ENCODE assay signal across 29 mouse cellular contexts in the genomic region with DNA sequence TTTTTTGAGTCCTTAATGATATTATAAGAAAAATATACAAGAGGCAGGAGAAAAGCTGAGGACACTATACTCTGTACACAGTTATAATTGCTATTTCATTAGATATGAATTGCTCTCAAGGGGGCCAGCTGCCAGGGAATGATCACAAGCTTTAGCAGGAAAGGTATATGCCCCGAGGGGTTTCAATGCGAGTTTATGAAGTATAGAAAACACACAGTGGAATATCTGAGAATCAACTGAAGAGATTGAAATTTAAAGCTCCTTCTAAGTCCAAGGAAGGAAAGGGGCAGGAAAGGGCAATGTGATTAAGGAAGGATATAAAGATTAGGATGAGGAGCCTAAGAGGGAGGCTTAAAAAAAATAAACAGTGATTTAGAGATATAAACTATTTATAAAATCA.
DNase-seq lines count a peak whose midpoint lies in the region; ATAC-seq lines count a peak whose summit lies in the region.
"Had no signal": no experiment of that assay in that cellular context is flagged by ENCODE, and none has a peak within 500 bp of the region (broad histone marks: within the 10 kb centered on the region; RNA-seq: fewer than 3 reads in every experiment).

No protein-coding gene starts in this region.

- WGBS in midbrain, embryonic 11.5 days, result 44% methylated on average over 2 of the region's 2 CpGs
- 50% methylated on average over 2 of the region's 2 CpGs for WGBS in midbrain, embryonic 10.5 days
- 57% methylated on average over 2 of the region's 2 CpGs for WGBS in neural tube, embryonic 12.5 days
- 48% methylated on average over 2 of the region's 2 CpGs for WGBS in neural tube, embryonic 15.5 days

- H3K9me3 ChIP-seq in midbrain, embryonic 11.5 days (ENCODE audit: control insufficient read depth, low read length), result no peaks in the 10 kb centered on the region
- no peaks in the 10 kb centered on the region for H3K9me3 ChIP-seq in midbrain, embryonic 10.5 days (replicated peaks)
- H3K9me3 ChIP-seq in neural tube, embryonic 12.5 days, result no peaks in the 10 kb centered on the region
- no peaks in the 10 kb centered on the region for H3K9me3 ChIP-seq in neural tube, embryonic 15.5 days (replicated peaks)
- H3K9me3 ChIP-seq: embryonic facial prominence, embryonic 12.5 days; embryonic facial prominence, embryonic 15.5 days; forebrain, embryonic 10.5 days; forebrain, embryonic 12.5 days; G1E had no signal

- intact Hi-C loops in heart, postnatal 36 days (cut with DNase I), result no loop called here

- H3K4me2 ChIP-seq in midbrain, embryonic 11.5 days, result no peak overlapping the region
- H3K4me2 ChIP-seq in neural tube, embryonic 12.5 days (replicated peaks), result no peak overlapping the region
- no peak overlapping the region for H3K4me2 ChIP-seq in neural tube, embryonic 15.5 days
- H3K4me2 ChIP-seq: embryonic facial prominence, embryonic 15.5 days; forebrain, embryonic 12.5 days had no signal

- peak; percentile 21 for DNase-seq in embryo, embryonic 11 days
- no peak for DNase-seq in embryo, embryonic 10.5 days (ENCODE audit: low spot score)
- peak; percentile 35 for DNase-seq in heart, adult 11 months
- no peak for DNase-seq in heart, postnatal 36 days
- DNase-seq in midbrain, embryonic 11.5 days (ENCODE audit: low spot score, missing footprints), result peak; percentile 59
- no peak for DNase-seq in midbrain, embryonic 10.5 days (ENCODE audit: low spot score)
- DNase-seq: adrenal gland, adult 8-10 months; adrenal gland, postnatal 14 days; adrenal gland, postnatal 36 days; B cell, adult 2 months; cerebellum, adult 11-12 months; cerebellum, adult 2 months; cerebellum, adult 9-10 months; cerebellum, postnatal 10 days; cerebellum, postnatal 25 days had no signal

- H3K4me1 ChIP-seq in midbrain, embryonic 11.5 days (ENCODE audit: control insufficient read depth, insufficient read depth, low read length), result peaks cover 6% of the 10 kb centered on the region; the same call in 1 of the 2 replicates
- H3K4me1 ChIP-seq in midbrain, embryonic 10.5 days, result peaks cover 23% of the 10 kb centered on the region
- peaks cover 3% of the 10 kb centered on the region; the same call in 1 of the 2 replicates for H3K4me1 ChIP-seq in neural tube, embryonic 12.5 days
- peaks cover 9% of the 10 kb centered on the region; the same call in 1 of the 2 replicates for H3K4me1 ChIP-seq in neural tube, embryonic 15.5 days

- H3K9ac ChIP-seq in midbrain, embryonic 11.5 days (ENCODE audit: low read length), result no peak overlapping the region
- no peak overlapping the region for H3K9ac ChIP-seq in neural tube, embryonic 12.5 days
- no peak overlapping the region for H3K9ac ChIP-seq in neural tube, embryonic 15.5 days (replicated peaks)
- H3K9ac ChIP-seq: embryonic facial prominence, embryonic 12.5 days; embryonic facial prominence, embryonic 15.5 days; forebrain, embryonic 12.5 days had no signal

- H3K27me3 ChIP-seq in midbrain, embryonic 11.5 days (ENCODE audit: control insufficient read depth, insufficient read depth, low read length), result no peaks in the 10 kb centered on the region
- no peaks in the 10 kb centered on the region for H3K27me3 ChIP-seq in midbrain, embryonic 10.5 days (ENCODE audit: low read depth, poor library complexity, severe bottlenecking)
- H3K27me3 ChIP-seq in neural tube, embryonic 12.5 days (replicated peaks), result no peaks in the 10 kb centered on the region
- no peaks in the 10 kb centered on the region for H3K27me3 ChIP-seq in neural tube, embryonic 15.5 days (replicated peaks)
- H3K27me3 ChIP-seq: CH12.LX; embryonic facial prominence, embryonic 15.5 days; forebrain, embryonic 12.5 days; Patski had no signal

- ATAC-seq in midbrain, embryonic 11.5 days (ENCODE audit: low FRiP score), result no peak
- ATAC-seq in neural tube, embryonic 12.5 days (ENCODE audit: low FRiP score, low read depth), result 0 out of 2 replicates have a peak, but pooled peaks have one; percentile 29
- ATAC-seq in neural tube, embryonic 15.5 days (ENCODE audit: low FRiP score), result no peak
- ATAC-seq: activated CD4-positive, CD25-positive, alpha-beta regulatory T cell, adult 4 months; CD4-positive, CD25-positive, alpha-beta regulatory T cell, adult 4 months; forebrain, embryonic 14.5 days; forebrain, embryonic 16.5 days; Patski had no signal

- no peak overlapping the region for H3K4me3 ChIP-seq in midbrain, embryonic 11.5 days (ENCODE audit: low read depth, low read length)
- no peak overlapping the region for H3K4me3 ChIP-seq in midbrain, embryonic 10.5 days
- H3K4me3 ChIP-seq in neural tube, embryonic 12.5 days, result no peak overlapping the region
- no peak overlapping the region for H3K4me3 ChIP-seq in neural tube, embryonic 15.5 days (replicated peaks)
- H3K4me3 ChIP-seq: embryonic facial prominence, embryonic 12.5 days; embryonic facial prominence, embryonic 15.5 days; erythroblast, embryonic 14.5 days; forebrain, embryonic 10.5 days; forebrain, embryonic 12.5 days had no signal

- H3K36me3 ChIP-seq in midbrain, embryonic 11.5 days (ENCODE audit: control insufficient read depth, insufficient read depth, low read length), result no peaks in the 10 kb centered on the region
- H3K36me3 ChIP-seq in midbrain, embryonic 10.5 days, result no peaks in the 10 kb centered on the region
- H3K36me3 ChIP-seq in neural tube, embryonic 12.5 days, result no peaks in the 10 kb centered on the region
- H3K36me3 ChIP-seq in neural tube, embryonic 15.5 days, result no peaks in the 10 kb centered on the region
- H3K36me3 ChIP-seq: embryonic facial prominence, embryonic 12.5 days; embryonic facial prominence, embryonic 15.5 days; forebrain, embryonic 10.5 days; forebrain, embryonic 12.5 days; G1E had no signal

- H3K27ac ChIP-seq in midbrain, embryonic 11.5 days (ENCODE audit: low read depth, low read length), result no peak overlapping the region
- H3K27ac ChIP-seq in midbrain, embryonic 10.5 days (replicated peaks), result no peak overlapping the region
- H3K27ac ChIP-seq in neural tube, embryonic 12.5 days, result no peak overlapping the region
- no peak overlapping the region for H3K27ac ChIP-seq in neural tube, embryonic 15.5 days (replicated peaks)
- H3K27ac ChIP-seq: embryonic facial prominence, embryonic 12.5 days; embryonic facial prominence, embryonic 15.5 days; forebrain, embryonic 12.5 days had no signal

Comparison
In these comparisons a context has a peak if more than half of its experiments do, and no peak if none do; other contexts are left out.
1. DNase-seq: peak in embryo, embryonic 11 days (single experiment), heart, adult 11 months (single experiment) and midbrain, embryonic 11.5 days (single experiment); none in embryo, embryonic 10.5 days (single experiment), heart, postnatal 36 days (0 of 2) and midbrain, embryonic 10.5 days (single experiment).